ENCODE assay signal across 29 mouse cellular contexts in the genomic region with DNA sequence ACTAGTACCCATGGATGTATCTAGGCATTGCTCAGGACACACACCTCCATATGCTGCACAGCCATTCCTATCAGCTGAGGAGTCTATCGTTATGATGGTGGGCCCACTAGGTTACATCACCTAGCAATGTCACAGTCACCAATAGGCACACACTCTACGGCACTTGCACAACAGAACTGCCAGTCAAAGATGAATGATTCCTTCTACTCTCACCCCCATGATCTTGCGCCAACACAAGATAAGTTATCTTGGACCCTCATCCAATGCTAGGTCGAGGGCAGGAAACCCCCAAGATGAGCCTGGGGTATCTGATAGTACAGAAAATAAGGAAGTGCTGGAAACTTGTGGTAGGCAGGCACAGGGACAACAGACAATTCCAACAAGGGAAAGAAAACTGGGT. TPM values are rescaled to one million over a fixed set of nuclear protein-coding genes. Genes with fewer than 3 reads are reported as not detected.
DNase-seq lines count a peak whose midpoint lies in the region; ATAC-seq and TF ChIP-seq lines count a peak whose summit lies in the region.
"Had no signal": no experiment of that assay in that cellular context is flagged by ENCODE, and none has a peak within 500 bp of the region (broad histone marks: within the 10 kb centered on the region; RNA-seq: fewer than 3 reads in every experiment).

No protein-coding gene starts in this region.

- no peaks in the 10 kb centered on the region for H3K9me3 ChIP-seq in hindbrain, embryonic 11.5 days (ENCODE audit: control insufficient read depth, low read length)
- H3K9me3 ChIP-seq: embryonic facial prominence, embryonic 10.5 days; embryonic facial prominence, embryonic 13.5 days; forebrain, embryonic 12.5 days; forebrain, embryonic 15.5 days; hindbrain, embryonic 10.5 days had no signal

- WGBS in hindbrain, embryonic 11.5 days: 92% methylated on average over 4 of the region's 4 CpGs

- H3K9ac ChIP-seq in hindbrain, embryonic 11.5 days (ENCODE audit: low read depth, low read length): no peak overlapping the region
- H3K9ac ChIP-seq: embryonic facial prominence, embryonic 13.5 days; forebrain, embryonic 12.5 days; forebrain, embryonic 15.5 days; hindbrain, embryonic 14.5 days had no signal

- DNase-seq in layer of hippocampus, adult 2 months (ENCODE audit: low spot score in 2 of 2): no peak
- DNase-seq in layer of hippocampus, adult 18-20 months (ENCODE audit: low spot score in 2 of 2): no peak
- DNase-seq in 416B (ENCODE audit: low read depth): peak; percentile 80
- DNase-seq in MEL-GATA-1-ER (ENCODE audit: extremely low read depth, low read depth): peak; percentile 73
- no peak for DNase-seq in retina, postnatal 1 day
- no peak for DNase-seq in hindbrain, embryonic 11.5 days (ENCODE audit: low spot score)
- DNase-seq: adrenal gland, postnatal 10 days; adrenal gland, postnatal 36 days; B cell, adult 2 months; cerebellum, adult 18-20 months; cerebellum, adult 9-10 months; cerebellum, postnatal 14 days; embryo, embryonic 11 days; gastrocnemius, postnatal 10 days; gastrocnemius, postnatal 36 days; heart, adult 11 months; heart, postnatal 36 days had no signal

- no peak for TF ChIP-seq CTCF in layer of hippocampus, adult 2 months (conservative IDR thresholded peaks at IDR 0.05)

- H3K4me2 ChIP-seq in hindbrain, embryonic 11.5 days (replicated peaks; ENCODE audit: low read depth, low read length): no peak overlapping the region
- H3K4me2 ChIP-seq: embryonic facial prominence, embryonic 13.5 days; forebrain, embryonic 12.5 days; forebrain, embryonic 15.5 days; heart, embryonic 11.5 days; hindbrain, embryonic 14.5 days had no signal

- peak overlapping the region; percentile 81 for H3K27ac ChIP-seq in layer of hippocampus, adult 2 months
- no peak overlapping the region for H3K27ac ChIP-seq in hindbrain, embryonic 11.5 days (ENCODE audit: low read depth, low read length)
- H3K27ac ChIP-seq: embryonic facial prominence, embryonic 10.5 days; embryonic facial prominence, embryonic 13.5 days; forebrain, embryonic 12.5 days; forebrain, embryonic 15.5 days; hindbrain, embryonic 10.5 days; hindbrain, embryonic 14.5 days; hindbrain, postnatal 0 days had no signal

- H3K4me3 ChIP-seq in layer of hippocampus, adult 2 months: no peak overlapping the region
- no peak overlapping the region for H3K4me3 ChIP-seq in hindbrain, embryonic 11.5 days (ENCODE audit: low read depth, low read length)
- H3K4me3 ChIP-seq: embryonic facial prominence, embryonic 10.5 days; embryonic facial prominence, embryonic 13.5 days; erythroblast, embryonic 14.5 days; forebrain, embryonic 12.5 days; forebrain, embryonic 15.5 days; hindbrain, embryonic 10.5 days had no signal

- 0 out of 2 replicates have a peak, but pooled peaks cover 4% of the 10 kb centered on the region for H3K36me3 ChIP-seq in hindbrain, embryonic 11.5 days (ENCODE audit: control insufficient read depth, insufficient read depth, low read length)

- H3K4me1 ChIP-seq in hindbrain, embryonic 11.5 days (replicated peaks; ENCODE audit: control insufficient read depth, insufficient read depth, low read length): no peaks in the 10 kb centered on the region
- H3K4me1 ChIP-seq: embryonic facial prominence, embryonic 10.5 days; embryonic facial prominence, embryonic 13.5 days; forebrain, embryonic 12.5 days; forebrain, embryonic 15.5 days had no signal

- peak; percentile 45 for ATAC-seq in megakaryocyte progenitor cell, adult 5-6 weeks (replicated peaks; ENCODE audit: poor library complexity)
- no peak for ATAC-seq in hindbrain, embryonic 11.5 days (ENCODE audit: low FRiP score)
- ATAC-seq: forebrain, embryonic 15.5 days; hindbrain, postnatal 0 days; Patski had no signal

- H3K27me3 ChIP-seq in hindbrain, embryonic 11.5 days (ENCODE audit: control insufficient read depth, insufficient read depth, low read length): no peaks in the 10 kb centered on the region
- H3K27me3 ChIP-seq: CH12.LX; embryonic facial prominence, embryonic 13.5 days; forebrain, embryonic 12.5 days; forebrain, embryonic 15.5 days; Patski had no signal

RNA-seq across cellular contexts. Expression of gene Orai2, which starts 12.3 kb away (rescaled TPM):
- 100 to 1,000 TPM; 148 to 150 TPM for total RNA-seq in layer of hippocampus, adult 2 months (2021)
- total RNA-seq in layer of hippocampus, adult 18-20 months (2021): 100 to 1,000 TPM; 121 to 132 TPM
- total RNA-seq in megakaryocyte progenitor cell, adult 5-6 weeks (2015): 16.4 and 16.7 TPM in 2 replicates
- 21.2 and 26.9 TPM in 2 replicates for total RNA-seq in megakaryocyte progenitor cell, adult 5-6 weeks (2017)
- polyA plus RNA-seq in hindbrain, embryonic 11.5 days (2014; fragmentation: Nextera tagmentation; extraction: Ambion mirVana): 8.2 and 8.3 TPM in 2 replicates

RNA-seq across cellular contexts. Expression of gene Prkrip1, which starts 15.9 kb away (rescaled TPM):
- 10 to 100 TPM; 31.8 to 35.6 TPM for total RNA-seq in layer of hippocampus, adult 2 months (2021)
- 10 to 100 TPM; 38.4 to 45.9 TPM for total RNA-seq in layer of hippocampus, adult 18-20 months (2021)
- total RNA-seq in megakaryocyte progenitor cell, adult 5-6 weeks (2015): 21.0 and 26.5 TPM in 2 replicates
- total RNA-seq in megakaryocyte progenitor cell, adult 5-6 weeks (2017): 51.5 and 78.2 TPM in 2 replicates
- 86.1 and 87.6 TPM in 2 replicates for polyA plus RNA-seq in hindbrain, embryonic 11.5 days (2014; fragmentation: Nextera tagmentation; extraction: Ambion mirVana)

RNA-seq across cellular contexts. Expression of gene Alkbh4, which starts 46.9 kb away (rescaled TPM):
- 10 to 100 TPM; 10.1 to 11.6 TPM for total RNA-seq in layer of hippocampus, adult 2 months (2021)
- total RNA-seq in layer of hippocampus, adult 18-20 months (2021): 10 to 100 TPM; 11.0 to 11.4 TPM
- total RNA-seq in megakaryocyte progenitor cell, adult 5-6 weeks (2015): 15.6 and 18.5 TPM in 2 replicates
- 8.4 and 12.9 TPM in 2 replicates for total RNA-seq in megakaryocyte progenitor cell, adult 5-6 weeks (2017)
- polyA plus RNA-seq in hindbrain, embryonic 11.5 days (2014; fragmentation: Nextera tagmentation; extraction: Ambion mirVana): 18.8 and 20.3 TPM in 2 replicates

RNA-seq across cellular contexts. Expression of gene Lrwd1, which starts 47.0 kb away (rescaled TPM):
- 10 to 100 TPM; 15.7 to 16.9 TPM for total RNA-seq in layer of hippocampus, adult 2 months (2021)
- 10 to 100 TPM; 14.6 to 14.9 TPM for total RNA-seq in layer of hippocampus, adult 18-20 months (2021)
- total RNA-seq in megakaryocyte progenitor cell, adult 5-6 weeks (2015): 13.2 and 16.5 TPM in 2 replicates
- 52.6 and 56.5 TPM in 2 replicates for total RNA-seq in megakaryocyte progenitor cell, adult 5-6 weeks (2017)
- polyA plus RNA-seq in hindbrain, embryonic 11.5 days (2014; fragmentation: Nextera tagmentation; extraction: Ambion mirVana): 34.7 and 37.5 TPM in 2 replicates

Comparison
In these comparisons a context has a peak if more than half of its experiments do, and no peak if none do; other contexts are left out.
1. DNase-seq: peak in 416B (single experiment) and MEL-GATA-1-ER (single experiment); none in layer of hippocampus, adult 2 months (0 of 2), layer of hippocampus, adult 18-20 months (0 of 2), retina, postnatal 1 day (single experiment) and hindbrain, embryonic 11.5 days (single experiment).
2. RNA of gene Orai2, which starts 12.3 kb away (total RNA-seq): 148 to 150 TPM in layer of hippocampus, adult 2 months and 121 to 132 TPM in layer of hippocampus, adult 18-20 months; 16.4 to 26.9 TPM in megakaryocyte progenitor cell, adult 5-6 weeks; every median in the first group is over 4 times any median in the second.